Mouse (Mus musculus): Measurements from ENCODE around the gene Alyref. TPM values are rescaled to one million over a fixed set of nuclear protein-coding genes. Genes with fewer than 3 reads are reported as not detected.
"Not testable (repeated sequence)": the region's sequence is repeated elsewhere in the genome, so short reads cannot be mapped to it uniquely, and the experiment has no call there.

Gene Alyref
- polyA plus RNA-seq, 1 experiment, result 56.7 TPM

DNA sequence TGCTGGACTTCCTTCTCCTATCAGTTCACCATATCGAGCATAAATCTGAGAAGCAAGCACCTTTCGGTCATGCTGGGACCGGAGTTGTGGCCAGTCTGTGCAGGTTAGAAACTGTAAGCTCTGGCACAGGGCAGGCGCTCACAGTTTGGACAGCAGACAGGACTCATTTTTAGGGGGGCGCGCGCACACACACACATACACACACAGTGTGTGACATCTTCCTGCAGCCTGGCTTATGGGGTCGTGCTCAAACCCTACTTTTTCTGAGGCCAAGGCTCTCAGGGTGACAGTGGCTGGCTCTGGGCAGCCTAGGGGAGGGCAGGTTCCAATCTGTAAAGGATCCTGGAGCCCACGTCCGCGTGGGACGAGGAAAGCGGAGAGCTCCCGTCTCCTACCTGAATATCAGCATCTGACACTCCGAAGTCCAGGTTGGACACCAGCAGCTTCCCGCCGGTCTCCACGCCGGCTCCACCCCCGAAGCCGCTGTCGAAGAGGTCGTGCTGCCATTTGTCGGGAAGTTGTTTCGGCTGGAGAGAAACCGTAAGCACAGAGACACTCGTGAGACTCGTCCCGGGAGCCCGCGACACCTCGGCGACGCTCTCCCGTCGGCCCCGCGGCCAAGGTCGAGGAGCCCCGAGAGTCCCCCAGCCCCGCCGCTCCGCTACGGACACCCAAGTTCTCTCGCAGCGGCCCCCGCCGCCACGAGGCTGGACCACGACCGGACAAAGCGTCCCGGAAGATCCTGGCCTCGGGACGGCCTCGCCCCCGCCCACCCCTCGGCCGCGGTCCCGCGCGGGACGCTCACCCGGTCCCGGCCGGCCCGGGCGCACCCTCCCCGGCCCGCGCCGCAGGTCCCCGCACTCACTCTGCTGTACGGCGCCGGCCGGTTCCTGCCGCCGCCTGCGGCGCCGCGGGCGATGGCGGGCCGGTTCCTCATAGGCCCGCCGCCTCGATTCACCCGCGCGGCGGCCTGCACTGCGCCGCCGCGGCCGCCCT lies 627 bp downstream of the Alyref start:
- TF ChIP-seq TAL1 (IDR thresholded peaks at IDR 0.05; ENCODE audit: low read length), result no peak
- no peak for TF ChIP-seq GATA1 (IDR thresholded peaks at IDR 0.05; ENCODE audit: low read length)
- Histone ChIP-seq H3K36me3 (ENCODE audit: control insufficient read depth) (peaks cover 77% of the 10 kb centered on the region), H3K27me3 (ENCODE audit: control insufficient read depth) (no peaks in the 10 kb centered on the region), H3K4me3 (replicated peaks) (peak overlapping the region; percentile 97), H3K4me1 (ENCODE audit: control insufficient read depth) (peaks cover 73% of the 10 kb centered on the region), H3K9me3 (ENCODE audit: control insufficient read depth, low read length) (no peaks in the 10 kb centered on the region)

DNA sequence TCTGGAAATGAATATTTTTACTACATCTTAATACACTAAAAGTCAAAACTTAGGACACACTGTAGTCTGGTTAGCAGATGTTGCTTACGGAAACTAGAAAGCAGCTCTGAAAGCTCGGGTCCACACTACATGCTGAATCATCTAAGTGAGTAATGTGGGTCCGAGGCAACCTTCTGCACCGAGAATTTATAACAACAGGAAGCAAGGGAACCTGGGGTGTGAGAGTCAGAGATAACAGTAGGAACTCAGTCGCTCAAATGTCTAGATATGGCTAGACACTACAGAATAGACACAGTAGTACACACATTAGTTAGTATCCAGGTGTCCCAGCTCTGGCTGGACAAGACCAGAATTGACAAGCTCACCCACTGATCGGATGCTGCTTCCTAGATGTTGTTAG lies 9.6 kb downstream of the Alyref start:
- Histone ChIP-seq H3K4me1 (ENCODE audit: control insufficient read depth) (peaks cover 30% of the 10 kb centered on the region), H3K27me3 (ENCODE audit: control insufficient read depth) (no peaks in the 10 kb centered on the region), H3K4me3 (replicated peaks) (no peak overlapping the region), H3K36me3 (ENCODE audit: control insufficient read depth) (peaks cover 94% of the 10 kb centered on the region), H3K9me3 (ENCODE audit: control insufficient read depth, low read length) (peaks cover 3% of the 10 kb centered on the region; the same call in 1 of the 2 replicates)
- TF ChIP-seq TAL1 (IDR thresholded peaks at IDR 0.05; ENCODE audit: low read length), result no peak

DNA sequence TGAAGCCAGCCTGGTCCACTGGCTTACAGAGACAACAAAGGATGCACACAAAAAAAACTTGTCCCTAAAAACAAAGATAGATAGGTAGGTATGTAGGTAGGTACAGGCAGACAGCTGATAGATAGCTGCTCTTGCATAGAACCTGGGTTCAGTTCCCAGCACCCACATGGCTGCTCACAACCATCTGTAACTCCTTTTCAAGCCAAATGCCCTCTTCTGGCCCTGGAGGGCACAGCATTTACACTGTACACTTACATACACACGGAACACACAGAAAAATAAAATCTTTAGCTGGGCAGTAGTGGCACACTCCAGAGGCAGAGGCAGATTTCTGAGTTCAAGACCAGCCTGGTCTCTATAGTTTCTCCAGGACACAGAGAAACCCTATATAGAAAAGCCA lies 14.2 kb downstream of the Alyref start:
- TF ChIP-seq GATA1 (IDR thresholded peaks at IDR 0.05; ENCODE audit: low read length) (no peak), TAL1 (IDR thresholded peaks at IDR 0.05; ENCODE audit: low read length) (no peak)
- Histone ChIP-seq H3K4me1 (ENCODE audit: control insufficient read depth) (peaks cover 40% of the 10 kb centered on the region), H3K4me3 (replicated peaks) (no peak overlapping the region), H3K36me3 (ENCODE audit: control insufficient read depth) (peaks cover 64% of the 10 kb centered on the region), H3K27me3 (ENCODE audit: control insufficient read depth) (no peaks in the 10 kb centered on the region), H3K9me3 (ENCODE audit: control insufficient read depth, low read length) (peaks cover 3% of the 10 kb centered on the region; the same call in 1 of the 2 replicates)

DNA sequence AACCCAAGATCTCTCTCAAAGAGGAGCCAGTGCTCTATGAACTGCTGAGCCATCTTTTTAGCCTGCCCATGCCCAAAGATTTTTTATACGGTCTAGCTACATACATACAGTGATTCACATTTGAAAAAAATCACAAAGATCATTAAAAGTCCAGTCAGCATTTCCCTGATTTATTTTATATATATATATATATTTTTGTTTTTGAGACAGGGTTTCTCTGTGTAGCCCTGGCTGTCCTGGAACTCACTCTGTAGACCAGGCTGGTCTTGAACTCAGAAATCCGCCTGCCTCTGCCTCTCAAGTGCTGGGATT lies 15.2 kb downstream of the Alyref start:
- Histone ChIP-seq H3K36me3 (ENCODE audit: control insufficient read depth) (peaks cover 64% of the 10 kb centered on the region), H3K4me1 (ENCODE audit: control insufficient read depth) (peaks cover 45% of the 10 kb centered on the region)
- not testable (repeated sequence) for H3K9me3 ChIP-seq (ENCODE audit: control insufficient read depth, low read length); H3K27me3 ChIP-seq (ENCODE audit: control insufficient read depth); H3K4me3 ChIP-seq (replicated peaks)

DNA sequence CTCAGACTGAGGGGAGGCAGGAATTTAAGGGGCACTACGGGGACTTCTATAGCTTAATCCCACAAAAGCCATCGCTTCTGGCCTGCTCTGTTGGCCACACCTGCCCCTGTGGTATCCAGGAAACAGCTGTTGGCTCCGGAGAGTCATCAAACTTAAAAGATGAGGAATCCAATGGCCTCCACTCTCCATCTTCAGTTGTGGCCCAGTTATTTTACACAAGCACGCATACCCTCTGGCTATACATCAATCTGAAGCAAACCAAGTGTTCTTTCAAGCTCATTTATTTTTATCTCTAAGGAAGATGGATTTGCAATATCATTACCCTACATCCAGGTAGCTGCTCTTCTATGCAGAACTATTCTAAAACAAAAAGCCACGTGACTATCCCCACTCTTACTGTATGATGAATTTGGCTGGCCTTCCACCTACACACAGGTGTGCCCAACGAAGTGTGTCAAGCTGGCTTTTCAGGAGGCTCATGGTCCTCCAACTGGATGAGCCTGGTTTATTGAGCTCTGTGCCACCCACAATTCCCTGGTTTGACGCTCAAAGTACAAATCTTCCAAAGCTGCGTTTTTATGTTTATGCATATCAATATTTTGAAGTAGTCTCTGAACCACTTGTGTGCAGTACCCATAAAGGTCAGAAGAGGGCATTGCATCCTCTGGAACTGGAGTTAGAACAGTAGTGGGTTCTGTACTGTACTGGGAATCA lies 15.7 kb downstream of the Alyref start:
- TF ChIP-seq TAL1 (IDR thresholded peaks at IDR 0.05; ENCODE audit: low read length), result no peak
- no peak for TF ChIP-seq GATA1 (IDR thresholded peaks at IDR 0.05; ENCODE audit: low read length)
- H3K27me3 ChIP-seq (ENCODE audit: control insufficient read depth), result no peaks in the 10 kb centered on the region

DNA sequence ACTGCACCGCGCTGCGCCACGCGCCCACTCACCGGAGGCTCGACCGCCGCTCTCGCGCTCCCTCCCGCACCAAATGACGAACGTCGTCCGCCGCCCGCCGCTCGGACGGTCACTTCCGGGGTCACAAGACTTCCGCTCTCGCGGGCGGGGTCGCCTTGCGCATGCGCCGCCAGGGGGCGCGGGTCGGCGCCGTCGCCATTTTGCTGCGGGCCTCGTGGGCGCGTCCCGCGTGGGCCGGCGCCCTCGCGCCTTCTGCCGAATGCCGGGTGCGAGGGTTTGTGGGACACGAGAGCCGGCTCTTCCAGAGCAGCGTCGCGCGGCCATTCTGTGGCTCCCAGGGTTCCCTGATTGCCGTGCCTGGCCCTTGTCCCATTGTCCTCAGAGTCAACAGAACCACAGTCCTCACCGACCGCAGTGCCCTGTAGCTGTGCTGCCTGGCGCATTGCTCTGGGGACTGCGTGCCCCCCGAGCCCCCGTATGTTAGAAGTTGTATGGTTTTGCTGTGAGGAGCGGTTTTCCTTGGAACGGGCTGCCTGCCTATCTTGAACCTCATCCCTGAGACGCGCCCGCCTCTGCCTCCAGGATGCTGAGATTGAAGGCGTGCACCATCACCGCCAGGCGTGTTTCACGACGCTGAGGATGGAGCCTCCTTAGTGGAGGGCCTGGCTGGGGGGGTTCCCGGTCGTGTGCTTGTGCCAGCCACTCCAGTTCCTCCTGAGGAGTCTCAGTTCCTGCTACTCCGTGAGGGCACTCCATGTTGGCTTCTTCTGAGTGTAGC lies 16.5 kb downstream of the Alyref start, which contains the start of gene Arhgdia:
TSS of gene Arhgdia (minus strand) at position 135 of the 778 bp plus-strand sequence.
- Histone ChIP-seq H3K9me3 (ENCODE audit: control insufficient read depth, low read length) (peaks cover 3% of the 10 kb centered on the region; the same call in 1 of the 2 replicates), H3K4me1 (ENCODE audit: control insufficient read depth) (peaks cover 46% of the 10 kb centered on the region), H3K27me3 (ENCODE audit: control insufficient read depth) (no peaks in the 10 kb centered on the region), H3K36me3 (ENCODE audit: control insufficient read depth) (peaks cover 61% of the 10 kb centered on the region), H3K4me3 (replicated peaks) (peak within 1 kb of the TSS; percentile 90)
- TF ChIP-seq GATA1 (IDR thresholded peaks at IDR 0.05; ENCODE audit: low read length) (no peak), TAL1 (IDR thresholded peaks at IDR 0.05; ENCODE audit: low read length) (no peak)

More for the DNA sequence above, 15.7 kb downstream of the Alyref start:
- Histone ChIP-seq H3K9me3 (ENCODE audit: control insufficient read depth, low read length) (peaks cover 3% of the 10 kb centered on the region; the same call in 1 of the 2 replicates), H3K36me3 (ENCODE audit: control insufficient read depth) (peaks cover 64% of the 10 kb centered on the region), H3K4me1 (ENCODE audit: control insufficient read depth) (peaks cover 46% of the 10 kb centered on the region), H3K4me3 (replicated peaks) (peak overlapping the region; percentile 90)

DNA sequence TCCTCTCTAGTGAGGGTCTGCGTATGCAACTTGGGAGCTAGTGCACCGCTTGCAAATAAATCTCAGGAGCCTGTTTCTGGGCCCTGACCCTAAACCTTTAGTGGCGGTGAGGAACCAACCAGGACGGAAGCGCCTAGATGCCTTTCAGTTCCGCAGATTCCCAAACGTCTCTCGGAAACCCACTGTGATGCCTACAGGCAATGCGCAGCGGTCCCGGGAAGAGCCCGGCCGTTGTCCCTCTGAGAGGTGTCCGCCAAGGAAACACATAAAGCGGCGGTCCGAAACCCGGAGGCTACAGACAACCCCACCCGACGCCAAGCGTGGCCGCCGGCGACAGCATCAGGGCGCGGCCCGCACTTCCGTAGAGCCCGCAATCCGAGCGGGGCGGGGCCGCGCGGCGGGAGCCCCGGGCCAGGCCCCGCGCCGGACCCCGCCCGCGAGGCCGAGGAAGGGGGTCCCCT lies 17.3 kb downstream of the Alyref start:
- Histone ChIP-seq H3K36me3 (ENCODE audit: control insufficient read depth) (peaks cover 53% of the 10 kb centered on the region), H3K27me3 (ENCODE audit: control insufficient read depth) (no peaks in the 10 kb centered on the region), H3K4me1 (ENCODE audit: control insufficient read depth) (peaks cover 50% of the 10 kb centered on the region), H3K9me3 (ENCODE audit: control insufficient read depth, low read length) (peaks cover 3% of the 10 kb centered on the region; the same call in 1 of the 2 replicates), H3K4me3 (replicated peaks) (peak overlapping the region; percentile 90)
- TF ChIP-seq GATA1 (IDR thresholded peaks at IDR 0.05; ENCODE audit: low read length) (no peak), TAL1 (IDR thresholded peaks at IDR 0.05; ENCODE audit: low read length) (no peak)

DNA sequence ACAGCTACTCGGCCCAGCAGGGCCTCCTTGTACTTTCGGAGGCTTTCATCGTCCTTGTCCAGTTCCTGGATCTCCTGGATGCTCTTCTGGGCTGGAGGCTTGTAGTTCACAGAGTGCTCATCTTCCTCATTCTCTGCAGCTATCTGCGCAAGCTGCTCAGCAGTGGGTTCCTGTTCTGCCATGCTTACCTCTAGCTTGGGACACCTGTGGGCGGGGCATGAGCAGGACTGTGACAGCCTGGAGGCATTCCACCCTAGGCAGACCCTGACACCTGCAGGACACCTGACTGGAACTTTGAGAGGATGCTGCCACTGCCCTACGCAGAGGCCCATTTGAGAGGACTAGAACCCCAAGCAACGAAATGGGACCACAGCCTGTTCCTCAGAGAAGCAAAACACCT lies 18.0 kb downstream of the Alyref start:
- H3K4me3 ChIP-seq (replicated peaks), result peak overlapping the region; percentile 90
- no peaks in the 10 kb centered on the region for H3K27me3 ChIP-seq (ENCODE audit: control insufficient read depth)
- peaks cover 3% of the 10 kb centered on the region; the same call in 1 of the 2 replicates for H3K9me3 ChIP-seq (ENCODE audit: control insufficient read depth, low read length)
- H3K36me3 ChIP-seq (ENCODE audit: control insufficient read depth), result peaks cover 46% of the 10 kb centered on the region
- TF ChIP-seq GATA1 (IDR thresholded peaks at IDR 0.05; ENCODE audit: low read length), result no peak
- no peak for TF ChIP-seq TAL1 (IDR thresholded peaks at IDR 0.05; ENCODE audit: low read length)
- peaks cover 51% of the 10 kb centered on the region for H3K4me1 ChIP-seq (ENCODE audit: control insufficient read depth)

All from erythroblast, embryonic 14.5 days (primary cell).